Mouse (Mus musculus): ENCODE results near the gene Dnm2. TPM values are rescaled to one million over a fixed set of nuclear protein-coding genes. Genes with fewer than 3 reads are reported as not detected.

The Dnm2 gene
- polyA plus RNA-seq, 1 experiment from 2014 or later, result 76.1 TPM

GRCm38 (mm10) chr9:21426013-21426412 lies 1.3 kb downstream of the Dnm2 start:
- no peak for ATAC-seq
- WGBS, result 43% methylated on average over 1 of the region's 1 CpGs
- H3K4me1 ChIP-seq (replicated peaks; ENCODE audit: control insufficient read depth, insufficient read depth, low read length), result peaks cover 43% of the 10 kb centered on the region

DNA sequence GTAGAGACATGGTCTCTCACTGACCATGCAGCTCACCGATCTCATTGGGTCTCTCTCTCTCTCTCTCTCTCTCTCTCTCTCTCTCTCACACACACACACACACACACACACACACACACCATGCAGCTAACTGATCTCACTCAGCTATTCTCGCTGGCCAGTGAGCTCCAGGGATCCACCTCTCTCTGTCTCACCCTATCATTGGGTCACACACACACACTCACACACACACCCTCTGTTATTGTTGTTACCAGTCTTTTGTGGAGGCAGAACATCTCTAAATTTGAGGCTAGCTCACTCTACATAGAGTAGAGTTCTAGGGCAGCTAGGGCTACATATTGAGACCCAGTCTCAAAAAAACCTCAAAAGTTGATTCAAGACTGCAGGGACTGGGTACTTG lies 1.8 kb downstream of the Dnm2 start:
- H3K9me3 ChIP-seq (ENCODE audit: control insufficient read depth, low read length), result no peaks in the 10 kb centered on the region
- no peak overlapping the region for H3K4me3 ChIP-seq (replicated peaks; ENCODE audit: low read length)
- no peak for ATAC-seq
- WGBS, result 71% methylated on average over 2 of the region's 2 CpGs
- no peak overlapping the region for H3K9ac ChIP-seq (replicated peaks; ENCODE audit: low read depth, low read length)
- no peak overlapping the region for H3K4me2 ChIP-seq (ENCODE audit: low read length)
- H3K27me3 ChIP-seq (replicated peaks; ENCODE audit: control insufficient read depth, insufficient read depth, low read length), result no peaks in the 10 kb centered on the region
- no peak overlapping the region for H3K27ac ChIP-seq (ENCODE audit: low read length)
- H3K36me3 ChIP-seq (ENCODE audit: control insufficient read depth, insufficient read depth), result no peaks in the 10 kb centered on the region
- H3K4me1 ChIP-seq (replicated peaks; ENCODE audit: control insufficient read depth, insufficient read depth, low read length), result peaks cover 48% of the 10 kb centered on the region

More at GRCm38 (mm10) chr9:21426013-21426412, 1.3 kb downstream of the Dnm2 start:
- H3K9ac ChIP-seq (replicated peaks; ENCODE audit: low read depth, low read length), result peak overlapping the region; percentile 84
- H3K4me3 ChIP-seq (replicated peaks; ENCODE audit: low read length), result peak overlapping the region; percentile 92
- peak overlapping the region; percentile 66 for H3K4me2 ChIP-seq (ENCODE audit: low read length)
- H3K27me3 ChIP-seq (replicated peaks; ENCODE audit: control insufficient read depth, insufficient read depth, low read length), result no peaks in the 10 kb centered on the region
- H3K36me3 ChIP-seq (ENCODE audit: control insufficient read depth, insufficient read depth), result no peaks in the 10 kb centered on the region
- H3K27ac ChIP-seq (ENCODE audit: low read length), result no peak overlapping the region
- no peaks in the 10 kb centered on the region for H3K9me3 ChIP-seq (ENCODE audit: control insufficient read depth, low read length)

GRCm38 (mm10) chr9:21427773-21428172 lies 3.1 kb downstream of the Dnm2 start:
- WGBS, result 78% methylated on average over 2 of the region's 2 CpGs
- no peak overlapping the region for H3K4me3 ChIP-seq (replicated peaks; ENCODE audit: low read length)
- H3K4me1 ChIP-seq (replicated peaks; ENCODE audit: control insufficient read depth, insufficient read depth, low read length), result peaks cover 49% of the 10 kb centered on the region
- no peak overlapping the region for H3K4me2 ChIP-seq (ENCODE audit: low read length)
- no peaks in the 10 kb centered on the region for H3K36me3 ChIP-seq (ENCODE audit: control insufficient read depth, insufficient read depth)
- no peak overlapping the region for H3K9ac ChIP-seq (replicated peaks; ENCODE audit: low read depth, low read length)
- no peak overlapping the region for H3K27ac ChIP-seq (ENCODE audit: low read length)
- ATAC-seq, result no peak
- no peaks in the 10 kb centered on the region for H3K9me3 ChIP-seq (ENCODE audit: control insufficient read depth, low read length)
- no peaks in the 10 kb centered on the region for H3K27me3 ChIP-seq (replicated peaks; ENCODE audit: control insufficient read depth, insufficient read depth, low read length)

DNA sequence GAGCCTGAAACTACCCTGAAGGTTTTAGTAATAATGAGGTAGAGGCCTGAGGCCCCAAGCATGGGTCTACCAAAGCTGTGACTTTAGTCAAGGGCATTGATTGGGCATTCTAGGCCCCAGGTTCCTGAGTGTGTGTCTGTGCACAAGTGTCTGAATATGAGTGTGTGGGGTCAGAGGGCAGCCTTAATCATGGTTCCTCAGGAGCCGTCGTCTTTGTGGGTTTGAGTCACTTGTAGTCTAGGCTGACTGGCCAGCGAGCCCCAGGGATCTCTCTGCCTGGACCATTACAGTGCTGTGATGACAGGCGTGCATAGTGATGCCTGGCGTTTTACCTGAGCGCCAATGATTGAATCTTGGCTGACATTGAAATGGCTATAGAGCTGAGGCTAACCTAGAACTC lies 3.5 kb downstream of the Dnm2 start:
- Histone ChIP-seq H3K9me3 (ENCODE audit: control insufficient read depth, low read length) (no peaks in the 10 kb centered on the region), H3K27me3 (replicated peaks; ENCODE audit: control insufficient read depth, insufficient read depth, low read length) (no peaks in the 10 kb centered on the region), H3K4me3 (replicated peaks; ENCODE audit: low read length) (no peak overlapping the region), H3K4me1 (replicated peaks; ENCODE audit: control insufficient read depth, insufficient read depth, low read length) (peaks cover 51% of the 10 kb centered on the region), H3K36me3 (ENCODE audit: control insufficient read depth, insufficient read depth) (no peaks in the 10 kb centered on the region), H3K9ac (replicated peaks; ENCODE audit: low read depth, low read length) (no peak overlapping the region), H3K27ac (ENCODE audit: low read length) (no peak overlapping the region), H3K4me2 (ENCODE audit: low read length) (no peak overlapping the region)
- WGBS, result 92% methylated on average over 6 of the region's 6 CpGs
- ATAC-seq, result no peak

DNA sequence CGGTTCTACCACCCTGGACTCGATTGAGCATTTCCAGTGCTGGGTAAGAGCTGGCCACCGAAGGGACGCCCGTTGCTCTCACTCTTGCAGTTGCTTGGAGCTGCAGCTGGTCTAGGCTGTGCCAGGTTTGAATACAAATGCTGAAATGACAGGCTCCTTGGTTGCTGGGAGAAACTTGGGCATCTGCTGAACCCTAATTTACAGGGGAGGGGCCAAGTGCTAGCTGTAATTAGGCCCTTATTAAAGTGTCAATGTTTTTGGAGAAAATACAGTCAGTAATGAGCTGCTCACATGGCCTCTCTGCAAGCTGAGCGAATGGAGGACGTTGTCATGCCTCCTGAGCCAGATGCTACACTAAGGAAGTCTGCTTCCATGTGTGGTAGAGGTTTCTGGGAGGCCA lies 6.0 kb downstream of the Dnm2 start:
- H3K9me3 ChIP-seq (ENCODE audit: control insufficient read depth, low read length), result no peaks in the 10 kb centered on the region
- no peak overlapping the region for H3K4me2 ChIP-seq (ENCODE audit: low read length)
- peak; percentile 91 for ATAC-seq
- peaks cover 56% of the 10 kb centered on the region for H3K4me1 ChIP-seq (replicated peaks; ENCODE audit: control insufficient read depth, insufficient read depth, low read length)
- H3K27ac ChIP-seq (ENCODE audit: low read length), result peak overlapping the region; percentile 69
- no peak overlapping the region for H3K9ac ChIP-seq (replicated peaks; ENCODE audit: low read depth, low read length)
- no peaks in the 10 kb centered on the region for H3K36me3 ChIP-seq (ENCODE audit: control insufficient read depth, insufficient read depth)
- H3K4me3 ChIP-seq (replicated peaks; ENCODE audit: low read length), result no peak overlapping the region
- 11% methylated on average over 7 of the region's 7 CpGs for WGBS
- no peaks in the 10 kb centered on the region for H3K27me3 ChIP-seq (replicated peaks; ENCODE audit: control insufficient read depth, insufficient read depth, low read length)

- 86% methylated on average over 7 of the region's 7 CpGs for WGBS
- Histone ChIP-seq H3K4me3 (replicated peaks; ENCODE audit: low read length) (no peak overlapping the region), H3K27me3 (replicated peaks; ENCODE audit: control insufficient read depth, insufficient read depth, low read length) (no peaks in the 10 kb centered on the region), H3K9ac (replicated peaks; ENCODE audit: low read depth, low read length) (no peak overlapping the region), H3K4me1 (replicated peaks; ENCODE audit: control insufficient read depth, insufficient read depth, low read length) (peaks cover 43% of the 10 kb centered on the region), H3K9me3 (ENCODE audit: control insufficient read depth, low read length) (no peaks in the 10 kb centered on the region), H3K4me2 (ENCODE audit: low read length) (no peak overlapping the region), H3K36me3 (ENCODE audit: control insufficient read depth, insufficient read depth) (no peaks in the 10 kb centered on the region), H3K27ac (ENCODE audit: low read length) (no peak overlapping the region)
- ATAC-seq, result no peak
Measured at GRCm38 (mm10) chr9:21432066-21432465, 7.4 kb downstream of the Dnm2 start.

- H3K4me1 ChIP-seq (replicated peaks; ENCODE audit: control insufficient read depth, insufficient read depth, low read length), result peaks cover 33% of the 10 kb centered on the region
- 80% methylated on average over 8 of the region's 8 CpGs for WGBS
- H3K36me3 ChIP-seq (ENCODE audit: control insufficient read depth, insufficient read depth), result no peaks in the 10 kb centered on the region
- H3K4me3 ChIP-seq (replicated peaks; ENCODE audit: low read length), result no peak overlapping the region
- H3K9ac ChIP-seq (replicated peaks; ENCODE audit: low read depth, low read length), result no peak overlapping the region
- no peak for ATAC-seq
- H3K9me3 ChIP-seq (ENCODE audit: control insufficient read depth, low read length), result no peaks in the 10 kb centered on the region
- no peak overlapping the region for H3K4me2 ChIP-seq (ENCODE audit: low read length)
- no peak overlapping the region for H3K27ac ChIP-seq (ENCODE audit: low read length)
- no peaks in the 10 kb centered on the region for H3K27me3 ChIP-seq (replicated peaks; ENCODE audit: control insufficient read depth, insufficient read depth, low read length)
Measured at GRCm38 (mm10) chr9:21433766-21434165, 9.1 kb downstream of the Dnm2 start.

GRCm38 (mm10) chr9:21434410-21434809 lies 9.7 kb downstream of the Dnm2 start:
- no peaks in the 10 kb centered on the region for H3K9me3 ChIP-seq (ENCODE audit: control insufficient read depth, low read length)
- H3K27ac ChIP-seq (ENCODE audit: low read length), result no peak overlapping the region
- H3K36me3 ChIP-seq (ENCODE audit: control insufficient read depth, insufficient read depth), result no peaks in the 10 kb centered on the region
- H3K4me3 ChIP-seq (replicated peaks; ENCODE audit: low read length), result no peak overlapping the region
- no peak overlapping the region for H3K4me2 ChIP-seq (ENCODE audit: low read length)
- H3K4me1 ChIP-seq (replicated peaks; ENCODE audit: control insufficient read depth, insufficient read depth, low read length), result peaks cover 31% of the 10 kb centered on the region
- no peaks in the 10 kb centered on the region for H3K27me3 ChIP-seq (replicated peaks; ENCODE audit: control insufficient read depth, insufficient read depth, low read length)
- ATAC-seq, result no peak
- no peak overlapping the region for H3K9ac ChIP-seq (replicated peaks; ENCODE audit: low read depth, low read length)
- 88% methylated on average over 2 of the region's 2 CpGs for WGBS

GRCm38 (mm10) chr9:21435777-21436635 lies 11.3 kb downstream of the Dnm2 start:
- Histone ChIP-seq H3K9ac (replicated peaks; ENCODE audit: low read depth, low read length) (no peak overlapping the region), H3K36me3 (ENCODE audit: control insufficient read depth, insufficient read depth) (no peaks in the 10 kb centered on the region), H3K27ac (ENCODE audit: low read length) (no peak overlapping the region), H3K4me3 (replicated peaks; ENCODE audit: low read length) (no peak overlapping the region), H3K4me2 (ENCODE audit: low read length) (no peak overlapping the region), H3K27me3 (replicated peaks; ENCODE audit: control insufficient read depth, insufficient read depth, low read length) (no peaks in the 10 kb centered on the region), H3K9me3 (ENCODE audit: control insufficient read depth, low read length) (no peaks in the 10 kb centered on the region), H3K4me1 (replicated peaks; ENCODE audit: control insufficient read depth, insufficient read depth, low read length) (peaks cover 16% of the 10 kb centered on the region)
- ATAC-seq, result no peak
- WGBS, result 94% methylated on average over 7 of the region's 7 CpGs

Measured in forebrain, embryonic 16.5 days (tissue).